Mouse (Mus musculus) urinary bladder, adult 2 months (tissue): Measurements from ENCODE around the gene Crocc. TPM values are rescaled to one million over a fixed set of nuclear protein-coding genes. Genes with fewer than 3 reads are reported as not detected.

Experiments used
- DNase-seq: peaks from one replicate; pipeline ENCODE4 v3.0.0; 2022; ENCODE audit warnings: low spot score
- polyA plus RNA-seq: library from polyadenylated mRNA; depleted of rRNA; stranded (reverse); fragments of >200 nt; gene quantifications from 2 replicates; pipeline ENCODE4 v1.2.3, GENCODE M21; 2012

Crocc gene
- polyA plus RNA-seq, 1 experiment, result 27.0 TPM

- DNase-seq, result no peak
These were observed 39.3 kb downstream of the Crocc start for GRCm38 (mm10) chr4:141020811-141021613.

DNA sequence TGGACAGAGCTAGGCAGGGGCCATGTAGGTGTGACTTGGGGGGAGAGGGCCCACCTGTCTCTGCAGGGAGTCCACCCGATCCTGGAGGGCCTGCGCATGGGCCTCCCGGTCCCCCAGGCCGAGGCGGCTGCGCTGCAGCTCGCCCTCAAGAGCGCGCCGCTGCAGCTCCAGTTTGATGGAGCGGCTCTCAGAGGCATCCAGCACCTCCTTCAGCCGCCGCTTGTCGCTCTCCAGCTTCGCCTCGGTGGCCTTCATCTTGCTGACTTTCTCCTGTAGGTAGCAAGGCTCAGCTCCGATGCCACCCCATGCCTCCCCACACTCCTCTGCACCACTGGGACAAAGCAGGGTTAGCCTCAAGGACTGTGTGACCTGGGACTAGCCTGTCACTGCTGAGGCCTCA, 40.1 kb downstream of the Crocc start:
- DNase-seq, result no peak

DNA sequence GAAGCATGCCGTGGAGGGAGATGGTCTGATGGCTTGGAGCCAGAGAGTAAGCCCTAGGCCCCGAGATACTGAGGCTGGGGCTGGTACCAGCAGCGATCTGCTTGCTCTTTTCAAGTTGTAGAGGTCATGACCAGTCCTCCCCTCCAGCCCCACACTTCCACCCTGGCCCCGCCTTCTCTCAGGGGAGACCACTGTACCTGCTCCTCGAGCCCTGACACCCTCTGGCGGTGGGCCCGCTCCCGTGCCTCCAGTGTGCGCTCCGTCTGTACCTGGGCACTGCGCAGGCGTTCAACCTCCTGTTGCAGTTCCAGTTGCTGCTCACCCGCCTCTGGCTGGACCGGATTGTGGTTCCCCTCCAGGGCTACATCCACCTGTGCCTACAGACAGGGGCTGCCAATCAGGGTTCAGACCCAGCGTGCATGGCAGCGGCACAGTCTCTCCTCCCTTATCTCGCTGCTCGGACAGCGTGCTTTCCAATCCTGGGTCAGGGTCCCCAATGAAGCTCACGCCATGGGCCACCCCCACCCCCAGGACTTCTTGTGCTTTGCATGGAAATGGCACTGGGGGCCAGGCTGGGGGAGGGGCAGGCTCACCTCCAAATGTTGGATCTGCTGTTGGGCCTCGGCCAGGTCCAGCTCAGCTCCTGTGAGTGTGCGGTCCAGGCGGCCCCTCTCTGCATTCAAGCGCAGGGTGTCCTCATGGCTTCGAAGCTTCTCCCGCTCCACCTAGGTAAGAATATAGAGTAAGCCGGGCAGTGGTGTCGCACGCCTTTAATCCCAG, 42.5 kb downstream of the Crocc start:
- DNase-seq, result no peak

DNA sequence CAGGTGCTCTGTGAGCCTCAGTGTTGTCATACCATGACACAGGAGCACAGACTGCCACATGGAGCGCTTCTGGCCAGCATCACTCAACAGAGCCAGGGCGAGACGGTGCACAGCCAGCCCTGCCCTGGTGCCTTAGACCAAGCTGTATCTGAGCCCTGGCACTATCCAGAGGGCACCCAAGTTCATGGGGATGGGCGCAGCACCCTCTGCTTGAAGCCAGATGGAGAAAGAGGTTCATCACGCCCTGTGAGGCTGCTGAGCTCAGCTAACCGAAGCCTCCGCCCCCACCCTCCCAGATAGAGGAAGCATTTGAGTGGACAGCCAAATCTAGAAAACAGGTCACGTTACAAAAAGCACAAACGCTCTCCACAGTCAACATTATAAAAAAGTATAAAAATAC, 44.0 kb downstream of the Crocc start:
- no peak for DNase-seq

DNA sequence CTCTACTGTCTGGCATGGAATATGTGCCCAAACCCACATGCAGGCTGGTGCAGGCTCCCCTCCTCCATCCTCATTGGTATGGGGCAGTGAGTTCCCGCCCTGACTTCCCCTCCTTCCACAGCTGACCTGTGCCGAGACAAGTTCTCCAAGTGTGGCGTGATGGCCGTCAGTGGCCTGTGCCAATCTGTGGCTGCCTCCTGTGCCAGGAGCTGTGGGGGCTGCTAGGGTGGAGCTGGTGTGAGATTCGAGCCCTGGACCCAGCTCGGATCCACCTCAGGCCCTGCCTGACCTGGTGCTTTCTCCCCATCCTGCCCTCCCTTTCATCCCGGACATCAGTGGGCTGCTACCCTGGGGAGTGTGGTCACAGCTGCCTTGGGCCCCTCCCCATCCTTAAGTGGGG, 45.0 kb downstream of the Crocc start:
- no peak for DNase-seq

DNA sequence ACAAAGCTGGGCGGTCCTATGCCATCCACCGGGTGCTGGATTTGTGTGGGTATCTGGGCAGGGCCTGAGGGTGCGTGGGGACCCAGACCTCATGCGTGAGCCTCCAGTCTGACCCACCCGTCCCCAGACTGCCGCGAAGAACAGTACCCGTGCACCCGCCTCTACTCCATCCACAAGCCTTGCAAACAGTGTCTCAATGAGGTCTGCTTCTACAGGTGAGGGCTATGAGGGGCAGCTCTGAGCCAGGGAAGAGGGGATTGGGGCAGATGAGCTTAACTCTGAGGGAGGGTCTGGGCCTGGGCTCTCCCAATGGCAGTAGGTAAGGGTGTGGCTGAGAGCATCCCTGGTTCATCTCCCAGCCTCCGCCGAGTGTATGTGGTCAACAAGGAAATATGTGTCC, 45.5 kb downstream of the Crocc start:
- DNase-seq, result no peak

- no peak for DNase-seq
These were observed 46.2 kb downstream of the Crocc start for GRCm38 (mm10) chr4:141014114-141014513.

DNA sequence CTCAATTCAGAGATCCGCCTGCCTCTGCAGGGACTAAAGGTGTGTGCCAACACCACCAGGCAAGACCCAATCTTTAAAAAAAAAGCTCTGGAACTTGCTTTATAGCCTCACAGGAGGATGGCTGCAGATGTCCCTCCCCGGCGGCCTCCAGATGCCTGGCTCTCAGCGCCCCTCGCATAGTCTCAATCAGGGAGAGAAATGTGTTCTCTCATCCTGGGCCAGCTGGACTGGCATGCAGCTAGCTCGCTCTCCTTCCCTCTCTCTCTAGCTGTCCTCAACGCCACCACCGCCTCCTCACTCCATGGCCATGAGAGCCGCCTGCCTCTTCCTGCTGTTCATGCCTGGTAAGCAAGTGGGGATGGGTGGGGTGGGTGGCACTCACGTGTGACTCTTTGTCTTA, 47.8 kb downstream of the Crocc start:
- DNase-seq, result no peak

DNA sequence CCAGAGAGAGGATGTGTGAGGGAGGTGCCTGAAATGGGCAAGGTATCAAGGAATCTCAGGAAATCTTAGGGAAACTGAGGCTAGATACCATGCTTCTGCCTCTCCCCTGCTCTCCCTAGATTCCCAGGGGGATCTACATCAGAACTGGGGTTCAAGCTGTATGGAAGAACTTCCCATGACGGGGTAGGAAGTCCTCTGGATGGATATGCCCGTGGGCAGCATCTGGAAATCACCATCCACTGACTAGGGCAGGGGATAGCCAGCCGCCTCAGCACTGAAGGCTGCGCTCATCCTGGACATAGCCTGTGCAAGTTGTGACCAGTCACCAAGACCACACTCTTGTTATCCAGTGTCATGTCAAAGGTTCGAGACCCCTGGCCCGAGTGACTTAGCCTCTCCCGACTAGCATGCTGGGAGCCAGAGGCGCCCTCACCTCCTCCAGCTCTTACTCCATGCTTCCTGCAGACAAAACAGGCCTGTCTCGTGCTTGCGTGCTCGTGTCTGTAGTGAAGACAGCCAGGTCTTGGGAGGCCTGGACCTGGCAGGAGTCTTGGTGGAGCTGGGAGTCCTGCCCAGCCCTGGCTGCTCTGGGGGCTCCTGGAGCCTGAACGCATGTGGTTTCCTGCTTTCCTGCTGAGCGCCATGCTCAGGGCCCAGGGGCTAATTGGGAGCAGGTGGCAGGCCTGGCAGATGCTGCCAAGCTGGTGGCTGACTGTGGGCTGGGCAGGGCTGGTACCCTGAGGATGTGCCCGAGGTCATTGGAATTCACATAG, 48.6 kb downstream of the Crocc start:
- no peak for DNase-seq

GRCm38 (mm10) chr4:141010941-141011429, 49.4 kb downstream of the Crocc start:
- DNase-seq, result no peak

DNA sequence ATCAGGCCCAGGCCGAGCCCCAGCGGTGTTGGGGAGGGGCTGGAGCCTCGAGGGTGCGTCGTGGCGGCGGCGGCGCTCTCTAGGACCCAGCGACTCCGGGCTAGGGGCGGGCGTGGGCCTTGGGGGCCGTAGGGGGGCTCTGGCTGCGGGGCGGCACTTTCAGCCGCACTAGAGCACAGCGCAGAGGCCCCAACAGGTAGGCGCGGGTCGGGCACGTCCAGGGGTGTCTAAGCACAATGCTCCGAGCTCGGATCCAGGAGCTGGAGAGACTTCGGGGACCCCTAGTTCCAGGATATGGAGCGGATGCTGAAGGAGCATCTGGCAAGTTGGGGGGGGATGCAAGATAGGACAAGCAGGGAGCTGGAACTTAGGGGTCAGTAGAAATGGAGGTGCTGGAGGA, 49.8 kb downstream of the Crocc start:
- no peak for DNase-seq

- DNase-seq, result no peak
These were observed 50.2 kb downstream of the Crocc start, which contains the start of gene Mfap2 for GRCm38 (mm10) chr4:141010118-141010517. Mfap2 (plus strand) TSS chr4:141010418.

DNA sequence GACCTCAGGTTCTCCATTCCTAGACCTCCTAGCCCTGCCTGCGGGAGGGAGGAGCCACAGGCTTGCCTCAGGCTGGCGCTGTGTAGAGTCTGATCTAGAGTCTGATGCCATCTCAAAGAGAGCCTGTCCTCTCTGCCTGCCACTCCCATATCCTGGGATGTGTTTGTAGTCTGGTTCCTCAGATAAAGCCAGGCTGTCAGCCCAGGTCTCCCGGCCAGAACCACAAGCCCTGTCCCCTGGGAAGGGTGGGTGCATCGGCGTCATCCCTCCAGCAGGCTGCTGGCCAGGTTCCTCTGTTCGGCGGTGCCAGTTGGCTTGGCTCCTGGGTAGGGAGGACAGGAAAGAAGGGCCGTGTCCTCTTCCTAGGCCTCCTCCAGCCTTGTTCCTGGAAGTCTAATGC, 52.3 kb downstream of the Crocc start:
- no peak for DNase-seq

DNA sequence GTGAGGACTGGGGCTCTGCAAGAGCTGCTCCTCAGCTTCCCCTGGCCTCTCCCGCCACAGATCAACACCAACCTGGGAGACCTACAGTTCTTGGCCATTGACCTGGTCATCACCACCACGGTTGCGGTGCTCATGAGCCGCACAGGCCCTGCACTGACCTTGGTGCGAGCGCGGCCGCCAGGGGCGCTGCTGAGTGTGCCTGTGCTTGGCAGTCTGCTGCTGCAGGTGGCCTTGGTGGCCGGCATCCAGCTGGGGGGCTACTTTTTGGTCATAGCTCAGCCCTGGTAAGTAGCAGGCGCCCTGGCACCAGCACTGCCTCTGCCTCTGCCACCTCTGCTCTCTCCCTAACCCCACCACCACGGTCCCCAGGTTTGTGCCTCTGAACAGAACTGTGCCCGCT, 54.4 kb downstream of the Crocc start:
- no peak for DNase-seq

DNA sequence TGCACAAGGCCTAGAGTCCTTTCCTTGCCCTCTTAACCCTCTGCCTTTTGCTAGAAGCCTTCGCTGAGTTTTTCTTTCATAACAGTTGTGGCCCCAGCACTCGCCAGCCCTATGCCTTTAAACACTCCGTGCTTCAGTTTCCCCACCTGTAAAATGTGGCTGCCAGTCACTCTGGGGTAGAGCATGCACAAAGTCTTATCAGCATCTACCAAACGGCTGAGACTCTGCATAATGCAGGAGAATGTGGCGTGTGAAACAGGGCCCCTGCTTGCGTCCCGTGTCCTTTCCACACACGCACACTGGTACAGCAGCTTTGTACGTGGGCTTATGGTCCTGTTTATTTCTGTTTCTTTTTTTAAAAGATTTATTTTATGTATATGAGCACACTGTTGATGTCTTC, 63.5 kb downstream of the Crocc start:
- DNase-seq, result no peak

DNA sequence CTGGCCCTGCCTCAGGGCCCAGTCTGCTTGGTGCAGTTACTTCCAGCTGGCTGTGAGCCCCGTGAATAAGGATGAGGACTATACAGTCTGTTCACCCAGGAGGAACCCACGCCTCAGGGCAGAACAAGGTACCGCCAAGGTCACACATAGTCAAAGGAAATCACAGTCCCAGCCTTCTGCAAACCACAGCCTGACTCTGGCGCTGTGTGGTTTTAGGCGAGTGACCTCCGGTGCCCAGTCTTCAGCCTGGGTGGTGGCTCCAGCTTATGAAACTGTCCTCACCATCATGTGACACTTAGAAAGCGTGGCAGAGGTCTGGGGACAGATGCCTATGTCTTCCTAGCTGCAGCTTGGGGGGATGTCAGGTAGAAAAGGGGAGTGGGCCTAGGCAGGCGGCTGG, 64.5 kb downstream of the Crocc start:
- DNase-seq, result no peak

DNA sequence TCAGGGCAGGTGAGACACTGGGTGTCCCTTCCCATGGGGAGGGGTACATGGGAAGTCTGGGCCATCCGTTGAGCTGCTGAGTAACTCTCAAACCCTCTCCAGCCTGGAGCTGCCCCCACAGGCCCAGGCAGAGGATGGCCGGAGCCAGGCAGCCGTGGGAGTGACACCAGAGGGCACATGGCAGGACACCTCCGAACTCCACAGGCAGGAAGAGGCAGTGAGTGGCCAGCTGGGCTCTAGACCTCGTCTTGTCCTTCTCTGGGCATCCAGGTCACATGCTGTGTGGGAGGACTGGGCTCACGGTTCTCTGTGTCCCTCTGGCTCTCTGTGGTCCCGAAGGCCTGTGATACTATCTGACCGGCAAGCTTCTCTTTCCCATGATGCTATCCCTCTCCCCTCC, 66.5 kb downstream of the Crocc start:
- DNase-seq, result no peak

GRCm38 (mm10) chr4:140992215-140992614, 68.1 kb downstream of the Crocc start:
- DNase-seq, result no peak

DNA sequence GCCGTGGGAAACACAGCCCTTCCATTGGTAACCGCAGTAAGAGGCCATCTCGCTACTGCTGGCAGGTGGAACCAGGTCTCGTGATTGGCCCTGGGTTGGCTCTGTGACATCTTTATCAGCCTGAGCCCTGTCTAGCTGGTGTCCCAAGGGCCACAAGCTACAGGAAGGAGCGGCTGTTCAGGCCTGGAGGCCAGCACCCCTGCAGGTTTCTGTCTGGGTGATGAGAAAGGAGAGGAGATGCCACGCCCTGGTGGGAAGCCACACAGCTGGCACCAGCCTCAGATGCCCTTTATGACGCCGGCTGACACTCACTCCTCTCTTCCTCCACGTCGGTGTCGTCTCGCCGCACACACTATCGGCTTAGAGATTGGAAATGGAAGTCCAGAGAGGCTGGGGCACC, 70.9 kb downstream of the Crocc start:
- DNase-seq, result no peak

DNA sequence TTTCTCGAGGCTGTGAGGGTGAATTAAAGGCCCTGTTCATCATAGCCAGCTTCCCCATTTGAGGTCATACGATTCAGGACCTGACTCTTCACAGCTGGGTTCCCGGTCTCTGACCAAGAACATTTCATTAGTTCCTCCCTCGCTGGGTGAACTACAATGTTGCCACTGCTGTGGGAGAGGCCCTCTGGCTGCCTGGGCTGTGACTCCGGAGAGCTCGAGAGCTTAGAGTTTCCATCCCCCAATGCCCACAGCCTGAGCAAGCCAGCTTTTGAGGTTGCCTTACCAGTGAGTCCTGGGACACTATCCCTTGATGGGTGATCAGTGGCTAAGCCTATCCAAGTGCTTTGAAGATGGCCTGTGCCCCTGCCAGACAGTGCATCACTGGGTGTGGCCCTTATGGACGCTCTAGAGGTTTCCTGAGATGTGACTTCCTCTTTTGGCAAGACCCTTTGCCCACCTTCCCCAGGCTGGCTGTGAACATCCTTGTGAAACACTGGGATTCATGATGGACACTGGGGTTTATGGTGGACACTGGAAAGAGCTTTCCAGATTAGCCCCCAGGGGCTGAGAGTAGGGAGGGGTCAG, 71.6 kb downstream of the Crocc start:
- no peak for DNase-seq

DNA sequence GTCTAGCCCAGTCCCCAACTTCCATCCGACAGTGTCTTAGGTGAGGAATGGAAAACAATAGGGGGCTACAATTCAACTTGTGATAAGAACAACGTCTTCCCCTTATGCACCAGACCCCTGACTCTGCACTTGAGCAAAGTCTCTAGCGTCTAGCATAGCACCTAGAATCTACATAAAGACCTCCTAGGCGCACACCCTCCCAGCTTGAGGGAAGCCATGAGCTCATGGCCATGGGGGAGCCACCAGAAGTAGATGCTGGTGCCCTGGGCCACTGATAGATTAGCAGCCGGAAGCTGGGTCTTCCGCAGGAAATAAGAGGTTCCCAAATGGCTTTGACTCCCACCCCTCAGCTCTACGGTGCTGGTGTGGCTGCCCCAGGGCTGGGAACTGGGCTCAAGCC, 72.9 kb downstream of the Crocc start:
- no peak for DNase-seq
